Mouse (Mus musculus): ENCODE data around the gene Itsn1.

- no peak for TF ChIP-seq CTCF (IDR thresholded peaks at IDR 0.05; ENCODE audit: borderline replicate concordance, extremely low read depth, insufficient read depth, insufficient read length)
- TF ChIP-seq POLR2A (IDR thresholded peaks at IDR 0.05; ENCODE audit: borderline replicate concordance, extremely low read depth, insufficient read depth, insufficient read length, poor library complexity, severe bottlenecking), result no peak
Measured at GRCm38 (mm10) chr16:91867672-91868071, 138.6 kb downstream of the Itsn1 start.

Measured in brain, embryonic 14.5 days (tissue).